Mouse (Mus musculus) liver, embryonic 14.5 days (tissue): ENCODE measurements around the gene Mmel1. TPM values are rescaled to one million over a fixed set of nuclear protein-coding genes. Genes with fewer than 3 reads are reported as not detected.
A peak's percentile ranks its signal among the peaks of the same experiment; 100 is the strongest.

Experiments used
- ATAC-seq: fragments of 200-750 bp; cut with Nextera tagmentation; 2 replicates; pipeline ENCODE4 v1.8.0; 2017; ENCODE audit warnings: moderate number of reproducible peaks, mild to moderate bottlenecking, moderate library complexity; ENCODE audit not compliant: insufficient read depth
- DNase-seq, 3 experiments: peaks; one replicate each; pipeline ENCODE4 v3.0.0-alpha.2; 2012 to 2013; ENCODE audit warnings: low read depth in 3 of 3, low spot score in 3 of 3
- H3K27ac ChIP-seq: fragments of 300-500 bp; sonication (generic); 2 replicates; pipeline ENCODE4 v1.5.1; 2014; ENCODE audit warnings: moderate library complexity, mild to moderate bottlenecking, control low read depth, inconsistent platforms
- H3K27me3 ChIP-seq: fragments of 300-500 bp; sonication (generic); 2 replicates; pipeline ENCODE4 v1.6.1; 2014; ENCODE audit warnings: mild to moderate bottlenecking, low read length, moderate library complexity; ENCODE audit not compliant: control insufficient read depth, insufficient read depth
- H3K36me3 ChIP-seq: fragments of 300-500 bp; sonication (generic); replicated peaks from 2 replicates; pipeline ENCODE4 v1.6.1; 2014; ENCODE audit warnings: low read depth; ENCODE audit not compliant: control insufficient read depth, insufficient read depth
- H3K4me1 ChIP-seq, 2 experiments: fragments of 200-500 bp in 1 of 2; fragments of 300-500 bp in 1 of 2; sonication (generic) in 1 of 2; replicated peaks; 2 replicates each; pipeline ENCODE4 v1.6.1; 2012 to 2014; ENCODE audit warnings: antibody characterized with exemption in 1 of 2, inconsistent platforms in 1 of 2, low read length in 1 of 2; ENCODE audit not compliant: control insufficient read depth in 2 of 2, insufficient read depth in 2 of 2
- H3K4me2 ChIP-seq: fragments of 300-500 bp; sonication (generic); 2 replicates; pipeline ENCODE4 v1.6.1; 2014; ENCODE audit warnings: low read depth, mild to moderate bottlenecking, control low read depth, moderate library complexity
- H3K4me3 ChIP-seq, 2 experiments: fragments of 200-500 bp in 1 of 2; fragments of 300-500 bp in 1 of 2; sonication (generic) in 1 of 2; 2 replicates each; pipeline ENCODE4 v1.5.1; 2012 to 2014; ENCODE audit warnings: low read depth in 2 of 2, low read length in 2 of 2, mild to moderate bottlenecking in 2 of 2, control low read depth in 1 of 2, inconsistent platforms in 1 of 2, moderate library complexity in 1 of 2; ENCODE audit not compliant: insufficient read depth in 1 of 2
- H3K9ac ChIP-seq: fragments of 300-500 bp; sonication (generic); replicated peaks from 2 replicates; pipeline ENCODE4 v1.6.1; 2014; ENCODE audit warnings: mild to moderate bottlenecking, control low read depth, moderate library complexity
- H3K9me3 ChIP-seq: fragments of 300-500 bp; sonication (generic); 2 replicates; pipeline ENCODE4 v1.6.1; 2016; ENCODE audit warnings: low read length, mixed read lengths; ENCODE audit not compliant: control insufficient read depth
- CTCF ChIP-seq: IDR thresholded peaks from 2 replicates; pipeline ENCODE4 v1.5.1; 2016; ENCODE audit warnings: antibody characterized with exemption, low read depth, control low read depth
- EP300 ChIP-seq: IDR thresholded peaks from 2 replicates; pipeline ENCODE4 v1.6.1; 2016; ENCODE audit warnings: antibody characterized with exemption, low read depth
- WGBS: fragments of 180-500 bp; shearing (Covaris S2); extraction: QIAGEN DNeasy Blood & Tissue Kit; methylation state at CpG from one replicate; pipeline ENCODE4 v1.1.7; 2014; ENCODE audit not compliant: insufficient replicate concordance; 5-methylcytosine and 5-hydroxymethylcytosine counted together
- polyA plus RNA-seq, 2 experiments: library from polyadenylated mRNA; depleted of rRNA in 1 of 2; stranded (reverse) in 1 of 2; unstranded in 1 of 2; fragments of >200 nt; fragmentation: Nextera tagmentation in 1 of 2; extraction: Ambion mirVana in 1 of 2; gene quantifications; 2 replicates each; pipeline versions ENCODE4 v1.2.1 to v1.2.3; 2012 to 2014

Mmel1 gene
- polyA plus RNA-seq, 2 experiments = 2.4 to 2.7 TPM

DNA sequence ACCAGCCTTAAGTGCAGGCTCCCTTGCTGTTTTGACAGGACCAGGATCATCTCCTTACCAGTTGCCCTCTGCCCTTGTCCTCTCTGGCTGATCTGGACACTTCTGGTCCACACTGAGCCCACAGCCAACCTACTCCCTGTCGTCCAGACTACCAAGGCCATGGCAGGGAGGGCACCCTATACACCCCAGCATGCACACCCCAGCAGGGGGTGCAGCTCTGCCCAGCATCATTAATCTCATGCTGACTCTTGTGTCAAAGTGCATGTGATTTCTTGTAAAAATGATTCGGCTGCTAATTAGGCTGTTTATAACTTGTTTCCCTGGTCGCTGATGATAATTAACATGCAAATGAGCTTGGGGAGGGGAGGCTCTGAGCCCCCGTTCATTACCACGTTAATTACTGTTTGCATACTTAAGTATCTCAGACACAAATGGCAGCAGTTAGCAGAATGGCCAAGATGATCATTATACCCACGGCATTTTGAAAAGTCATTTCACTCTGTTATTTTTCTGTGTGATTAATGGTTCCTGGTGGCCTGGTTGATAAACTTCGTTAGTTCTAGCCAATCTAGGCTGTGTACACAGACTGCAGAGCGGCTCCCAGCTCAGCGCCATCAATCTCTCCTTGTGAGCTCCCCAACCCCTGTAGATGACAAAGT, 37.3 kb upstream of the Mmel1 start:
- ATAC-seq (no peak), DNase-seq (no peak)
- no peaks in the 10 kb centered on the region for H3K36me3 ChIP-seq
- H3K9ac ChIP-seq = no peak overlapping the region
- WGBS = 42% methylated on average over 9 of the region's 9 CpGs
- H3K27me3 ChIP-seq = no peaks in the 10 kb centered on the region
- TF ChIP-seq EP300 (no peak), CTCF (no peak)
- H3K9me3 ChIP-seq = no peaks in the 10 kb centered on the region
- no peak overlapping the region for H3K4me2 ChIP-seq
- H3K27ac ChIP-seq = no peak overlapping the region
- H3K4me1 ChIP-seq = no peaks in the 10 kb centered on the region
- no peak overlapping the region for H3K4me3 ChIP-seq

DNA sequence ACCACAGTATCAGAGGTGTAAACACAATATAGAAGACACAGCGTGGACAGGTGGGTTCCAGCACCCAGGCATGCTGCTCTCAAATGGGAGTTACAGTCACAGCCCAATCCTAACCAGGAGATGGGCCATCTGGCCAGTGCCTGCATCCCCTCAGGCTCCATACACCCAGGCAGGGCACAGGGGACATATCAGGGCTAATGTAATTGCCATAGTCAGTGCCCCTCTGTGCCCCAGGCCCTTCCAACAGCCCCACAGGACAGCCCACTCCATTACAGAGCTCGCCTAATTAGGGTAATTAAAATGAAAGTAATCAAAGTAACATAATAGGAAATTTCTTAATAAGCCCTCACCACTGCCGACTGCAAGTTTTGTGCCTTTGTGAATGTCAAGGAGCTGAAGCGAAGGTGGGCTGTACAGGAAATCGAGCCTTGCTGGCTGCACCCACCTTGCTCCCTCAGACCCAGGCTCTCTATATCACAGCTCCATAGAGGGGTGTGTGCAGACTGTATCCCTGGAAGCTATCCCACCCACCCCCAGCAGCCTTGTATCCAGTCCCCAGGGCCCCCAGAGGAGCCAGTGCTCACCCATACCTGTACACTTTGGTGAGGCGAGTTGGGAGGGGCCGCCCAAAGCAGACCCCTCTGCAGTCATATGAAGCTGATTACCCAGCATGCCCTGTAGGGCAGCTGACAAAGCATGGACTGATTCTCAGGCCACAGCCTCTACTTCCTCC, 33.0 kb upstream of the Mmel1 start:
- Histone ChIP-seq H3K27ac (no peak overlapping the region), H3K4me3 (no peak overlapping the region), H3K4me2 (no peak overlapping the region), H3K36me3 (no peaks in the 10 kb centered on the region), H3K9ac (no peak overlapping the region), H3K9me3 (no peaks in the 10 kb centered on the region), H3K27me3 (no peaks in the 10 kb centered on the region), H3K4me1 (no peaks in the 10 kb centered on the region)
- no peak for TF ChIP-seq CTCF
- TF ChIP-seq EP300 = no peak
- WGBS = 57% methylated on average over 7 of the region's 7 CpGs
- DNase-seq = no peak
- no peak for ATAC-seq

DNA sequence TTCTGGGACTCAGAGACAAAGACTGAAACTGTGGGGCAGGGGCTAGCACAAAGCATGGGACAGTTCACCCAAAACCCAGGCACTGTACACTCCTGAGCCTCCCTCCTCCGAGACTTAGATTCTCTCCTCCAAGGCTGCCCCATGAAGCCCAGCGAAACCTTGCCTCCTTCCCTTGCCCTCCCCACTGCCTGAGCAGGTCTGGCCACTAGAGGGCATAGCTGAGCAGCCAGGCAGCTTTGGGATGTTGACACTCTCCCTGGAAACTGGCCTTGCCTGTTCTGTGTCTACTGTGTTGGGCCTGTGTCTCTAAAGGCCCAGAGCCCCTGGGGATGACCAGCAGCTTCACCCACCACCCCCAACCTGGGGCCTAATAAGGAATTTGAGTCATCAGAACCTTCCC, 32.2 kb upstream of the Mmel1 start, which contains the start of gene Ttc34:
Ttc34 (plus strand) TSS at position 290 of the 400 bp plus-strand sequence.
- Histone ChIP-seq H3K4me3 (no peak within 1 kb of the TSS), H3K9me3 (no peaks in the 10 kb centered on the region), H3K27me3 (no peaks in the 10 kb centered on the region), H3K36me3 (no peaks in the 10 kb centered on the region), H3K4me2 (no peak within 1 kb of the TSS), H3K27ac (no peak within 1 kb of the TSS), H3K9ac (no peak within 1 kb of the TSS), H3K4me1 (no peaks in the 10 kb centered on the region)
- ATAC-seq = no peak
- 49% methylated on average over 2 of the region's 2 CpGs for WGBS
- DNase-seq = peak in 1 of 3 experiments; percentile 38
- TF ChIP-seq EP300 = no peak
- peak; percentile 98 for TF ChIP-seq CTCF

DNA sequence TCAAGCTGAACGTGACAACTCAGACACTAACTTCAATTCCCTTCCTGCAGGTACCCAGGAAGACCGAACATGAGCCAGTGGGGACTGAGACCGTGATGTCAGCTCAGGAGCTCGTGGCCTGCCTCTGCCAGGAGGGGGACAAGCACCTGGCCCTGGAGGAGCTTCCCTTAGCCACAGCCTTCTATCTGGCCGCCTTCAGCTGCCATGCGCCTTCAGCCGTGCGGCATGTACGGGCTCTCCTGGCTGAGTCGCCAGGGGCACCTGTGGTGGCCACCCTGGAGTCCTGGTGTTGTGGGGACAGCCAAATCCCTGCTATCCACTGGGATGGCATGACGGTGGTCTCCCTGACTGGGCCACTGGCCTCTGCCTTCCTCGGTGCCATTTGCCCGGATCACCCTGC, 30.6 kb upstream of the Mmel1 start:
- Histone ChIP-seq H3K27me3 (no peaks in the 10 kb centered on the region), H3K9ac (no peak overlapping the region), H3K27ac (no peak overlapping the region), H3K9me3 (no peaks in the 10 kb centered on the region), H3K36me3 (no peaks in the 10 kb centered on the region), H3K4me2 (no peak overlapping the region), H3K4me3 (no peak overlapping the region), H3K4me1 (no peaks in the 10 kb centered on the region)
- no peak for ATAC-seq
- DNase-seq = no peak
- 75% methylated on average over 13 of the region's 13 CpGs for WGBS
- no peak for TF ChIP-seq EP300
- no peak for TF ChIP-seq CTCF

DNA sequence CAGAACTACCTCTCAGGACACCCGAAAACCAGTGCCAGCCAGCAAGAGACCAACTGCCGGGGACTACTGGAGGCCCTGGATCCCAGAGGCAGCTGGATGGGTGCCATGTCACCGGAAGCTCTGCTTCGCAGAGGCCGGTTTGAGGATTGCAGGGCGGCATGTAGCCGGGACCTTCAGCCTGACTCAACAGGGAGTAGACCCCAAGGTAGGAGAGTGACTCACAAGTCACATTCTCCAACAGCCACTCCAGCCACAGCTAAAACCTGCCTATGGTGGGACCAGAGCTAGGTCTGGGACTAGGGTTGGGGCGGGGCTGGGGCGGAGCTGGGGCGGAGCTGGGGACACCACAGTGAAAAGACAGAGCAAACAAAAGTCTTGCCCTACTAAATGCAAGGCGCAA, 30.0 kb upstream of the Mmel1 start:
- ATAC-seq (no peak), DNase-seq (no peak)
- no peak overlapping the region for H3K27ac ChIP-seq
- no peaks in the 10 kb centered on the region for H3K4me1 ChIP-seq
- H3K9ac ChIP-seq = no peak overlapping the region
- H3K36me3 ChIP-seq = no peaks in the 10 kb centered on the region
- no peak overlapping the region for H3K4me2 ChIP-seq
- H3K4me3 ChIP-seq = no peak overlapping the region
- WGBS = 51% methylated on average over 11 of the region's 11 CpGs
- no peak for TF ChIP-seq CTCF
- no peak for TF ChIP-seq EP300
- no peaks in the 10 kb centered on the region for H3K9me3 ChIP-seq
- H3K27me3 ChIP-seq = no peaks in the 10 kb centered on the region
